Mouse (Mus musculus) testis, postnatal 10 days (tissue): ENCODE measurements around the gene Ston2.
"Not testable (repeated sequence)": the region's sequence is repeated elsewhere in the genome, so short reads cannot be mapped to it uniquely, and the experiment has no call there.

Experiments used
- DNase-seq: peaks from one replicate; pipeline ENCODE4 v3.0.0; 2021; ENCODE audit warnings: low spot score

The Ston2 gene

GRCm38 (mm10) chr12:91791822-91792221 is 3.6 kb upstream of the Ston2 start:
- no peak for DNase-seq

DNA sequence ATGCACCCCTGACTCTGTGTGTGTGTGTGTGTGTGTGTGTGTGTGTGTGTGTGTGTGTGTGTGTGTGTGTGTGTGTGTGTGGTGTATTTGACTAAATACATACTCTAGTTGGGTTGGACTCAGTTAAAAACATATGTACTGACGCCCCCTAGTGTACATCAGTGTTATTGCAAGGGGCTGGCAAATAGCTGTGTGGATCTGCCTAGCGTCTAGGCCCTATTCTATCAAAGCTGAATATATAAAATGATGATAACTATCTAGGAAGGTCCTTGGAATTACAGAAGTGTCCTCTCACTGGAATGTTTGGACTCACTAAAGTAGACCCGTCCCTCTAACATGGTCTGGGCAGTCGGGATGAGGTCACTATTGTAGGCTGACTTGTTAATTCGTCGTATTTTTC is 1.6 kb upstream of the Ston2 start:
- DNase-seq: peak; percentile 65

DNA sequence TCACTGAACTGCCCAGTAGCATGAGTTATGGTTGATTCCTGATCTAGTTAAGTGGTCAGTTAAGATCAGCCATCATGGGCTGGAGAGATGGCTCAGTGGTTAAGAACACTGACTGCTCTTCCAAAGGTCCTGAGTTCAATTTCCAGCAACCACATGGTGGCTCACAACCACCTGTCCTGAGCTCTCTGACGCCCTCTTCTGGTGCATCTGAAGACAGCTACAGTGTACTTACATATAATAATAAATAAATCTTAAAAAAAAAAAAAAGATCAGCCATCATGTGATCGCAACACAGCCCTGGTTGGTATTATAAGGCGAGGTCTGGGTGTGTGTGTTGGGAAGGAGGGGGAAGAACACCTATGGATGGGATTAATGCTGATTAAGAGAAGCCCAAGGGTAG is 259 bp upstream of the Ston2 start:
- not testable (repeated sequence) for DNase-seq

DNA sequence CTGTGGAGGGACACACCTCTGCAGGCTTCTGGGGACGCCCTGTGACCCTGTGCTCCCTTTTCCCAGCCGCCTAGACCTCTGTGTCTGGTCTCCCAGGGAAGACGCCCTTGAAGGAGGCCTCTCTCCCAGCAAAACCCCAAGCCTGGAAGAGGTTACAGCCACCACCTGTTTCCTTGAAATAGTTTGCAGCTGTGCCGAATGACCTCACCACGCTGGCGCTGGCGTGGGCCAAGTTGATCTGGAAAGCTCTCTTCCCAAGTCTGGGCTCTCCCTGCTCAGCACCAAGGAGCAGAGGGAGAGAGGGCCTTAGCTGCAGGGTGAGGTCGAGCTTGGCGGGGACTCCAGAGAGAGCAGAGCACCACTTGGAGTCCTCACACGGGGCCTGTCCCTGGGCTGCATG is 1.8 kb downstream of the Ston2 start:
- DNase-seq: peak; percentile 65

DNA sequence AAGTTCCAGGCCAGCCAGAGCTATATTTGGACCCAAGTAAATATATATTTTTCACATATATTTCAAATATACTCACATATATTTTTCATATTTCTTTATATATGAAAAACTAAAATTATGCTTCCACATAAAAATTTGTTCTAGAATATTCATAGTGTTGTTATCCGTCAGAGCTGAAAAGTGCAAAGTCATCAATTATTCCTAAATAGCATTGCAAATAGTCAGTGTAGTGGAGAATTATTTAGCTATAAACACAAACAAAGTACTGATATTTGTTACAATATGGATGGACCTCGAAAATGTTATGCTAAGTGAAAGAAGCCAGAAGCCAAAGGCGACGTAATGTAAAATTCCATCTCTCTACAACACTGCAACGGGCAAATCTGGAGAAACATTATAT is 6.8 kb downstream of the Ston2 start:
- DNase-seq: no peak

GRCm38 (mm10) chr12:91780531-91780930 is 7.7 kb downstream of the Ston2 start:
- DNase-seq: no peak

- DNase-seq: peak; percentile 87
Observed at GRCm38 (mm10) chr12:91779004-91779365, 9.2 kb downstream of the Ston2 start.

- DNase-seq: peak; percentile 77
Observed at GRCm38 (mm10) chr12:91778211-91779003, 9.8 kb downstream of the Ston2 start.

DNA sequence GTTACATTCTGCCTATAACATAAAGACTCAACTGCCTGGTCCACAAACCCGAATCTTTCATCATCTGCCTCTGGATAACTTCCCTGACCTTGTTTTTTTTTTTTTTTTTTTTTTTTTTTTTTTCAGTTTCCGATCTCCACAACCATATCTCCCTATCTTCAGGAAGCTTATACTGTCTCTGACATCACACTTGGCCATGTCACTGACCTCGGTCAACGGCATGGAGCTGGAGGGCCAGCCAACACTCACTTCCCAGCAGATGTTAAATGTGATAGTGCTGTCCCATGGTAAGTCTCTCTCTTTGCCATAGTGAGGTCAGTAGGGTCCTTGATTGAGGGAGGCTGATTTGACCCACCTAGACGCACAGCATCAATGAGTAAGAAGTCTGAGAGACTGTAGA is 11.8 kb downstream of the Ston2 start:
- DNase-seq: no peak

GRCm38 (mm10) chr12:91774811-91775284 is 13.3 kb downstream of the Ston2 start:
- no peak for DNase-seq

- DNase-seq: no peak
Observed at GRCm38 (mm10) chr12:91768871-91769270, 19.3 kb downstream of the Ston2 start.

DNA sequence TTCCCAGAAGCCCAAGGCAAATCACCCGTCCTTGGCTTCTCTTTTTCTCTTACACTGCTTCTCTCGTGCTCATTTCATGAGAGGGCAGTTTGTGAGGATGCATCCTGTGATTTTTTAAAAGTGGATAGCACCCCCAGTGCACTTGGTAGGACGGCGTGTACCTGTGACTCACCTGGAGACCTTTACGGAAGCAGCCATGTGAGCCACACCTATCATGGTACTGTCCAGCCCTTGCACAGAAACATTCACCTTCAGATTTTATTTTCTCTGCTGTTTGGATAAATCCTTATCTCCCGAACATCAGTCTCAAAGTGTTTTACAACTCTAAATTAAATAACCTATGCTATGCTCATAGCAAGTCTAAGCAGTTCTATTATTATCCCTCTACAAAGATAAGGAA is 20.0 kb downstream of the Ston2 start:
- DNase-seq: no peak

GRCm38 (mm10) chr12:91766338-91767107 is 21.7 kb downstream of the Ston2 start:
- no peak for DNase-seq

- DNase-seq: no peak
Observed at GRCm38 (mm10) chr12:91765504-91765903, 22.7 kb downstream of the Ston2 start.

DNA sequence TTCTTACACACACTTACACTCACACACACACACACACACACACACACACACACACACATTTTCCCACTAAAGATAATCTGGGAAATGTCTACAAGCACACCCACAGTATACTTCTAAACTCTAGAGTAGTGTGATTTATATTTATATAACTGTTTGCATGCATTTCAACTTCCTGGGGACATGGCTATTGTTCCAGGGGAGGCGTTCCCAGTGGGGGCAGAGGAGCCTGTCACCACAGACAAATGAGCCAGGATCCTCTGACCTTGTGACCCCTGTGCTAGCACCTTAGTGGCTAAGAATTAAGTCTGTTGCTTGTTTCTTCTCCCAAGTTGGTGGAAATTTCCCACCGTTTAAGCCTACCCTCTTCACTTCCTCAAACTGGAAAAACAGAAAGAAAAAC is 23.1 kb downstream of the Ston2 start:
- no peak for DNase-seq

- no peak for DNase-seq
Observed at GRCm38 (mm10) chr12:91764471-91764870, 23.7 kb downstream of the Ston2 start.

DNA sequence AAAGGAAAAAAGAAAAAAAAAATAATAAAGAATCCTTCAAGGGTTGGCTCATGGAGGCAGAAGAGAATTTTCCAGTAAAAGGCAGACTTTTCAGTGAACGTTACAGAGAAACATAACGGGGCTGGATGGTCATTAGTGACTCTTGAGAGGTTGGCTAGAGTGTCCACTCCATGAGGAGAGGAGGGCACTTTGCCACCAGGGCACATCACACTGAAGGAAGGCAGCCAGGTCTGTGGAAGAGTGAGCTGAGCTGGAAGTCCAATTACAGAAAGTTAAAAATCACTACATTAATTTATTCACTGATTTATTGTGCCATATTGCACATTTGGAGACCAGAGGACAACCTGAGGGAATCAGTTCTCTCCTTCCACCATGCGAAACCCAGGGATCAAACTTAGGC is 28.4 kb downstream of the Ston2 start:
- no peak for DNase-seq

DNA sequence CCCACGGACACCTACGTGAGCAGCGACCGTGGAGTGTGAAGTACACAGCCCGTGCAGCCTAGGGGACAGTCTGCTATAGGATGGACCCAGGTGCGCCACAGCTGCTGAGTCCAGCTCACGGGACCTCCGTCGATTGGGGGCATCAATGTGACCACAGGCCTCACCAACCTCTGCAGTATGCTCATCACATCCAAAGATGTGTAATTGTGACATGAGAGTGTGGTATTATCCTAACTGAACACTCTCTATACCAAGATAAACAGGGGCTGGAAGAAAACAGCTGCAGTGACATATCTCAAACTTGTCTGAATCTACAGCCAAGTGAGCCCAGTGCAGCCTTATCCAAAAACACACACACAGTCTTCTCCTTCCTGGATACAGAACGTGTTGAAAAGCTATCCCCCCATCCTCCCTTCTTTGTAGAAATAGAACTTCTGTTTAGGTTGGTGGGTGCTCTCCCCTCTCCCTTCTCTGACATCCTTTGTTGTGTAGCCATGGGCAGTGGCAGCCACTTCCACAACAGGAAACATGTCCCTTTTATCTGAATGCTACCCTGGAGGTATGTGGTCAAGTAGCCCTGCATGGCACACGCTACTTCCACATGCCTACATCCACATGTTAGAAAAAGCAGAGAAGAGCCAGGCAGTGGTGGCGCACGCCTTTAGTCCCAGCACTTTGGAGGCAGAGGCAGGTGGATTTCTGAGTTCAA is 30.2 kb downstream of the Ston2 start:
- DNase-seq: no peak

DNA sequence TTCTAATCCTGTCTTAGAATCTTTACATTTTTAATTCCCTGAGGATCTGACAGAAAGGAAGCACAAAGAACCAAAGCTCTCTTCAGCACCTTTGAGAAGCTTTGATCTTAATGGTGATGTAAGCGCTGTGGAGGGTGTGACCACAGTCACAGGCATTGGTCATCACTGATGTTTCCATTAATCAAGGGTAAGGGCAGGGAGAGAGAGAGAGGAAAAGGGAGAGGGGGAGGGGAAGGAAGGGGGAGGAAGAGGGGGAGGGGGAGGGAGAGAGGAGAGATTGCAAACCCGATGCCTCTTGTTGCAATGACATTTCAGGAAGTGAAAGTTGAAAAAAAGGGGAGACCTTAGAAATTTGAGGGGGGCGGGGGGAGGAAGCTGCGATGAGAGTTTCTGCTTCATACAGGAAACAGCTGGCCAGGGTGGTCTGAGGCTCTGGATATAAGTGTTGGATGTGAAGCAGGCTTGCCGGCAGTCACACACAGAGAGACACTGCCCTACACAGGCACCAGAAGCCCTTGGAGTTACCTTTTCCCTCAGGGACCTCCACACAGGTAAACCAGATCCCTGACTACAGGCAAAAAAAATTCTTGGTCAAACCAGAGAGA is 31.5 kb downstream of the Ston2 start:
- DNase-seq: no peak

- no peak for DNase-seq
Observed at GRCm38 (mm10) chr12:91754606-91755005, 33.6 kb downstream of the Ston2 start.

DNA sequence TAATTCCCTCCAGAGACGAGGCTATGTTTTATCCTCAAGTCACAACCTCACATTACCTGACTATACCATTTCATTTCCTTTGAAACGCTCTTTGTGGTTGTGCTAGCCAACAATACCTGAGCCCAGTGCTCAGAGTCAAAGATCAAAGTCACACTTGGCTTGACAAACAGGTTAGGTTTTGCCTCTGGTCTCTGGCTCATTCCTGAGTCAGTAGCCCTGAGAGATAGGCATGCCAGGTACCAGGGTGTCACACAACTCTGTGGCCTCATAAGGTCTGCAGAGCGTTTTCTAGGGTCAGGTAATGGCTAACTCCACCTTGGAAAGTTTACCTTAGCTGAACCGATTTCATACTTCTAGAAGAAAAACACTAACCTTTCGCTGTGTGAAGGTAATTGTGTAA is 35.5 kb downstream of the Ston2 start:
- DNase-seq: no peak

- no peak for DNase-seq
Observed at GRCm38 (mm10) chr12:91751893-91752597, 36.1 kb downstream of the Ston2 start.
